Mouse (Mus musculus): ENCODE measurements at regions not wholly inside any gene's neighbourhood (a gene's known extent, or its start where the extent isn't known, plus 50 kb on each side); places are given as distances from the start of the nearest gene placed in this dataset.

DNA sequence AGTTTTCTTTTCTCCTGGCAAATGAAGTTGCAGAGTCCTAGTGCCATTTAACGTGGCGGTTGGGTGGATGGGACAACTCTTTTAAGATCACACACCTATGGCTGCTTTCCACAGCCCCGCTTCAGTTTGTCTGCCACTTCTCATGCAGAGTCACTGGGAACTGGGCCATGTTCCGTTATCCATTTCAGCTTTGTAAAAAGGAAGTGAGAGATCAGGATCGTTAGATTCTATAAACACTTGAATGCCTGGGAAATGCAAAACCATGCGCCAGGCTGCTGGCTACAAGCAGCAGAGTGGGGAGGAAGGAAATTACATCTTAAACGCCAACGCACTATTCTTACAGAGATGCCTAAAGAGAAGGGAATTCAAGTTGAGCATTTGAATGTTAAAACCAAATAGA, 251.1 kb upstream of the Slc7a11 start:
- no peak for TF ChIP-seq CTCF (IDR thresholded peaks at IDR 0.05; ENCODE audit: low read depth)
- TF ChIP-seq EP300 (IDR thresholded peaks at IDR 0.05; ENCODE audit: low read depth): no peak
